Mouse (Mus musculus): ENCODE results near the gene Tmem45b. TPM values are rescaled to one million over a fixed set of nuclear protein-coding genes. Genes with fewer than 3 reads are reported as not detected.
"Not testable (repeated sequence)": the region's sequence is repeated elsewhere in the genome, so short reads cannot be mapped to it uniquely, and the experiment has no call there.

The Tmem45b gene
- not detected in 2 replicates for polyA plus RNA-seq (2016; fragmentation: Nextera tagmentation; extraction: Ambion mirVana)

DNA sequence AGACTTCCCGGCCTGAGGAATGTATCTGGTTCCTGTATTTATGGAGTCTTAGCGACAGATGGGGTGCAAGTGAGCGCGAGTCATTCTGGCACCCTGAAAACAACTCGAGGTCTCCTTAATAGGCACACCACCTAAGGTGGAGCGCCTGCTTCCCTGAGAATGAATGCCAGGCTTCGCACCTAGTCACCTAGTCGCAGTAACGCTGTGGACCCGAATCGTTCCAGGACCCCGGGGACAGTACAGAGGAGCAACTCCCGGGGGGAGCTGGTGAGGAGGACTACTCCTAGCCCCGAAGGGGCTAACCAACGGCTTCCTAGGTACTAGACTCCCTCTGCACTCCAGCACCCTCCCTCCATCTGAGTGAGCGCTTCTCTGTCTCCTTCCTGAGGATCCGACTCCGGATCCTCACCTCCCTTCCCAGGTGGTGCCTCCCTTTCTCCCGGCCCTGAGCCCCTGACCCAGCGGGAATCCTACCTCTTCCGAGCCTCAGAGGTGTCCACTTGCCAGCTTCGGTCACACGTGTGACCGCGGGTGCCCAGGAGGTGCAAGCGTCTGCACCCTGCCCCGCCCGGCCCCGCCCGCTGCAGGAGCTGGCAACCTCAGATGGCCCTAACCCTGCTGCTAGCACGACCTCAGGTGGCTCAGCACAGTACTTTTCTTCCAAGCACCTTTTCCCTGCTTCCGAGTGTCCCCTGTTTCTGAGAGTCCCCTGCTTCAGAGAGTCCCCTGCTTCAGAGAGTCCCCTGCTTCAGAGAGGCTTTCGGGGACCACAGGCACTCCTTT lies at the start of gene Tmem45b:
Gene Tmem45b, minus strand, starts transcription at position 771 of the 783 bp plus-strand sequence.
- no peaks in the 10 kb centered on the region for H3K36me3 ChIP-seq
- no peaks in the 10 kb centered on the region; the same call in 1 of the 2 replicates for H3K9me3 ChIP-seq (replicated peaks)
- H3K27ac ChIP-seq (replicated peaks): no peak within 1 kb of the TSS
- peaks cover 13% of the 10 kb centered on the region for H3K4me1 ChIP-seq
- peaks cover 37% of the 10 kb centered on the region for H3K27me3 ChIP-seq (ENCODE audit: low read depth, poor library complexity, severe bottlenecking)
- 10% methylated on average over 33 of the region's 33 CpGs for WGBS
- no peak for DNase-seq (ENCODE audit: low spot score)
- peak within 1 kb of the TSS; percentile 38 for H3K4me3 ChIP-seq

DNA sequence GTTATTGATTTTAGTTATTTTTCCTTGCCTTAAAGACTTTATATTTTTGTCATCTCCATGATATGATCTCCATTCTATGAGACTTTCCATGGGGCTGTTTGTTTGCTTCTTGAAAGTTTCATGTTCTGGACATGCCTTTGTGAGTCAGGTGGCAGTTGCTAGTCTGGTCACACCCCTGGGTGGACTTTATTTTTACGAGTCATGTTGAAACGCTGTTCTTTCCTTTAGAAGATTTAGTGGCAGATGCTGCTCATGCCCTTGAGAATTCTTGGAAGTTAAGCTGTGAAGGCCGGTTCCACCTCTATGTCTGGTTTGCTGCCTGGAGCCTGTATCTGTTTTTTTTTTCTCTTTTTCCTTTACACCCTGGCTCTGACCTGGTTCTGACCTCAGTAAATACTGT lies 43.9 kb upstream of the Tmem45b start:
- DNase-seq (ENCODE audit: low spot score): no peak
- H3K9me3 ChIP-seq (replicated peaks): no peaks in the 10 kb centered on the region
- no peaks in the 10 kb centered on the region for H3K36me3 ChIP-seq
- no peak overlapping the region for H3K4me3 ChIP-seq
- no peak overlapping the region for H3K27ac ChIP-seq (replicated peaks)
- H3K27me3 ChIP-seq (ENCODE audit: low read depth, poor library complexity, severe bottlenecking): no peaks in the 10 kb centered on the region
- WGBS: 84% methylated on average over 3 of the region's 3 CpGs
- no peaks in the 10 kb centered on the region for H3K4me1 ChIP-seq

- H3K4me1 ChIP-seq; DNase-seq (ENCODE audit: low spot score); H3K36me3 ChIP-seq; H3K4me3 ChIP-seq; H3K27me3 ChIP-seq (ENCODE audit: low read depth, poor library complexity, severe bottlenecking); H3K27ac ChIP-seq (replicated peaks); H3K9me3 ChIP-seq (replicated peaks): not testable (repeated sequence)
- WGBS: 82% methylated on average over 1 of the region's 1 CpGs
These were observed 37.0 kb upstream of the Tmem45b start for GRCm38 (mm10) chr9:31501221-31501620.

DNA sequence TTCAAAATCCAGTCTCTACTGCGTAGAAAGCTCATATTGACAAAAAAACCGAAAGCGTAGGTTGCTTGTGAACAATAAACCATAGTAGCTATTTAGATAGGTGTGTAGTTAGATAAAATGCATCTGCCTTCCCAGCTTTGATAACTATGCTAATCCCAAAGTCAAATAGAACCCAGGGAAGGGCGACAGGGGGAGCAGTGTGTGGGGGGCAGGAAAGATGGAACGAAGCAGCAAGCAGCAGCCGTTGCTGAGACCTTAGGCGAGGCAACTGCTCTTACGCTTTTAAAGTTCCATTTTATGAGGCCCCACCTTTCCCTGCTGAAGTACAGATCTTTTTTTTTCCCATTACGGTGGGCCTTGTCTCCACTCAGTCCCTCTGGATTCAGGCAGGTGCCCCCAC lies 1.1 kb downstream of the Tmem45b start:
- no peak overlapping the region for H3K27ac ChIP-seq (replicated peaks)
- no peaks in the 10 kb centered on the region for H3K9me3 ChIP-seq (replicated peaks)
- H3K4me1 ChIP-seq: peaks cover 13% of the 10 kb centered on the region
- WGBS: 47% methylated on average over 9 of the region's 9 CpGs
- DNase-seq (ENCODE audit: low spot score): no peak
- no peak overlapping the region; the same call in 1 of the 2 replicates for H3K4me3 ChIP-seq
- peaks cover 37% of the 10 kb centered on the region for H3K27me3 ChIP-seq (ENCODE audit: low read depth, poor library complexity, severe bottlenecking)
- H3K36me3 ChIP-seq: no peaks in the 10 kb centered on the region

GRCm38 (mm10) chr9:31454356-31454755 lies 9.9 kb downstream of the Tmem45b start:
- no peaks in the 10 kb centered on the region for H3K36me3 ChIP-seq
- 50% methylated on average over 1 of the region's 1 CpGs for WGBS
- H3K4me1 ChIP-seq: no peaks in the 10 kb centered on the region
- no peaks in the 10 kb centered on the region for H3K9me3 ChIP-seq (replicated peaks)
- H3K27ac ChIP-seq (replicated peaks): no peak overlapping the region
- no peak overlapping the region for H3K4me3 ChIP-seq
- no peaks in the 10 kb centered on the region for H3K27me3 ChIP-seq (ENCODE audit: low read depth, poor library complexity, severe bottlenecking)
- DNase-seq (ENCODE audit: low spot score): no peak

GRCm38 (mm10) chr9:31452166-31452565 lies 12.1 kb downstream of the Tmem45b start:
- WGBS: 86% methylated on average over 10 of the region's 10 CpGs
- H3K4me1 ChIP-seq: no peaks in the 10 kb centered on the region
- no peak overlapping the region for H3K27ac ChIP-seq (replicated peaks)
- H3K27me3 ChIP-seq (ENCODE audit: low read depth, poor library complexity, severe bottlenecking): no peaks in the 10 kb centered on the region
- no peak for DNase-seq (ENCODE audit: low spot score)
- H3K4me3 ChIP-seq: no peak overlapping the region
- no peaks in the 10 kb centered on the region for H3K36me3 ChIP-seq
- H3K9me3 ChIP-seq (replicated peaks): no peaks in the 10 kb centered on the region

DNA sequence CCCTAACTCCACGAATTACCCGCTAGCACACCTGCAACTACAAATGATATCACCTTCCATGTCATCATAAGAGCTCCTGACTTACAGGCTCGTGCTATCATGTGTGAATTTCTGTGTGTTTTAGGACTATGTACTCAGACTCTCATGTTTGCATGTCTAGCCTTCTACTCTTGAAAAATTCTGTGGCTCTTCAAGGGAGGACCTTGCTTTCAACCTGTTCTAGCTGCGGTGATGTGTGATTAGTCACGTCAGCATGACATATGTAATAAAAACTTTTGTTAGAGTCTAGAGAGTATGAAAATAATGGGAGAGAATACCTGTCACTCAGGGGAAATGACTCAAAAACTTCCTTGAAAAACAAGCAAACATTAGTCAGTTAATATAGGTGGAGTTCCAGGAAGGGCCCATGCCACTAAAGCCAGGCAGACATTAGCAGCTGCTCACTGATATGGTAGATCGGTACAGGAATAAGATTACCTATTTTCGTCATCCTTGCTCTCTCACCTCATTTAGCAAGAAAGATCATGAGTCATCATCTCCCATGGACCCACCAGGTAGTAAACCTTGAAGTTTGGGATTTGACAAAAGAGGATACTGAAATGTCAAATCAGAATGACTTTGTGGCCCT lies 15.0 kb downstream of the Tmem45b start:
- DNase-seq (ENCODE audit: low spot score): no peak
- WGBS: 87% methylated on average over 7 of the region's 7 CpGs
- no peak overlapping the region for H3K4me3 ChIP-seq

DNA sequence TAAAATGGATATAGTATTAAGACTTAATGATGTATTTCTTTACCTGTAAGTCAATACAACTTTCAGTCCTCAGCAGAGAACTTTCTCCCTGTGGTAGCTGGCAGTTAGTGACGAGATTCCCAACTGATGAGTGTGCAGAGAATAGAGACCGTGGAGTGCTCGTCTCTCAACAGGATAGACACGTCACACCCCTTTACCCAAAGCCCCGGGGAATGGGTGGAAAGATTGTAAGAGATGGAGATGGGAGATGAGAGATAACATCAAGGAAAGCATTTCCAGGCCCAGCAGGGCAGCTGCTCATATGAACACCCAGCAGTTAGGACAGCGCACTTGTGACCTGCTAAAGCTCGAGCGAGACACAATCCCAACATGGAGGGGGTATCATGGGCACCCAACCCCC lies 20.0 kb downstream of the Tmem45b start:
- H3K36me3 ChIP-seq: no peaks in the 10 kb centered on the region
- H3K4me3 ChIP-seq: no peak overlapping the region
- no peak for DNase-seq (ENCODE audit: low spot score)
- H3K4me1 ChIP-seq: no peaks in the 10 kb centered on the region
- H3K9me3 ChIP-seq (replicated peaks): no peaks in the 10 kb centered on the region
- no peak overlapping the region for H3K27ac ChIP-seq (replicated peaks)
- 86% methylated on average over 8 of the region's 8 CpGs for WGBS
- no peaks in the 10 kb centered on the region for H3K27me3 ChIP-seq (ENCODE audit: low read depth, poor library complexity, severe bottlenecking)

More for the DNA sequence above, 15.0 kb downstream of the Tmem45b start:
- Histone ChIP-seq H3K27ac (replicated peaks) (no peak overlapping the region), H3K36me3 (no peaks in the 10 kb centered on the region), H3K4me1 (no peaks in the 10 kb centered on the region), H3K9me3 (replicated peaks) (no peaks in the 10 kb centered on the region), H3K27me3 (ENCODE audit: low read depth, poor library complexity, severe bottlenecking) (no peaks in the 10 kb centered on the region)

GRCm38 (mm10) chr9:31441487-31441886 lies 22.8 kb downstream of the Tmem45b start:
- WGBS: 79% methylated on average over 3 of the region's 3 CpGs

GRCm38 (mm10) chr9:31440366-31440765 lies 23.9 kb downstream of the Tmem45b start:
- Histone ChIP-seq H3K27me3 (ENCODE audit: low read depth, poor library complexity, severe bottlenecking) (no peaks in the 10 kb centered on the region), H3K9me3 (replicated peaks) (no peaks in the 10 kb centered on the region), H3K27ac (replicated peaks) (no peak overlapping the region), H3K4me3 (no peak overlapping the region), H3K4me1 (no peaks in the 10 kb centered on the region), H3K36me3 (no peaks in the 10 kb centered on the region)
- 81% methylated on average over 5 of the region's 5 CpGs for WGBS
- DNase-seq (ENCODE audit: low spot score): no peak

More at GRCm38 (mm10) chr9:31441487-31441886, 22.8 kb downstream of the Tmem45b start:
- H3K4me1 ChIP-seq: no peaks in the 10 kb centered on the region
- no peaks in the 10 kb centered on the region for H3K9me3 ChIP-seq (replicated peaks)
- H3K4me3 ChIP-seq: no peak overlapping the region
- no peak for DNase-seq (ENCODE audit: low spot score)
- H3K27me3 ChIP-seq (ENCODE audit: low read depth, poor library complexity, severe bottlenecking): no peaks in the 10 kb centered on the region
- no peaks in the 10 kb centered on the region for H3K36me3 ChIP-seq
- no peak overlapping the region for H3K27ac ChIP-seq (replicated peaks)

- H3K27me3 ChIP-seq (ENCODE audit: low read depth, poor library complexity, severe bottlenecking): no peaks in the 10 kb centered on the region
- H3K36me3 ChIP-seq: no peaks in the 10 kb centered on the region
- DNase-seq (ENCODE audit: low spot score): no peak
- WGBS: 76% methylated on average over 6 of the region's 6 CpGs
- no peaks in the 10 kb centered on the region for H3K4me1 ChIP-seq
- H3K27ac ChIP-seq (replicated peaks): no peak overlapping the region
- no peak overlapping the region for H3K4me3 ChIP-seq
- H3K9me3 ChIP-seq (replicated peaks): no peaks in the 10 kb centered on the region
These were observed 24.9 kb downstream of the Tmem45b start for GRCm38 (mm10) chr9:31439341-31439740.

DNA sequence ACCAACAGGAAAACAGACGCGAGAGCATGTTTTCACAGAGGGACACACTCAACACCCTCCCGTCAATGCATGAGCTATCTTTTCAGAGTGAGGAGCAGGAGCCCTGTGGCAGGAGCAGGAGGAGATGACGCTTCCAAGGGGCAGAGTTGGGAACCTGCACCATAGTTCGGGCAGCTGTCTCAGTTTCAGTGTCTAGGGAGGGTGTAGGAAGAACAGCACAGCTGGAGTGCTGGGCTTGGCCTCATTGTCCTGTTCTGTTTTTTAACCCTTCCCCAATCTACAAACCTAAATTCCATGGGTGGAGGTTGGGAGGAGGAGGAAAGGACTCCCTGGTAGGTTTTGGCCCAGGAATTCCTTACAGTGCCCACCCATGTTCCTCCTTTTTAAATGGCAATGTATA lies 25.4 kb downstream of the Tmem45b start:
- Histone ChIP-seq H3K27me3 (ENCODE audit: low read depth, poor library complexity, severe bottlenecking) (no peaks in the 10 kb centered on the region), H3K9me3 (replicated peaks) (no peaks in the 10 kb centered on the region), H3K4me3 (no peak overlapping the region), H3K4me1 (no peaks in the 10 kb centered on the region), H3K27ac (replicated peaks) (no peak overlapping the region), H3K36me3 (no peaks in the 10 kb centered on the region)
- DNase-seq (ENCODE audit: low spot score): no peak
- 67% methylated on average over 5 of the region's 5 CpGs for WGBS

GRCm38 (mm10) chr9:31437861-31438260 lies 26.4 kb downstream of the Tmem45b start:
- WGBS: 86% methylated on average over 7 of the region's 7 CpGs

More at GRCm38 (mm10) chr9:31437861-31438260, 26.4 kb downstream of the Tmem45b start:
- H3K9me3 ChIP-seq (replicated peaks): no peaks in the 10 kb centered on the region
- H3K36me3 ChIP-seq: no peaks in the 10 kb centered on the region
- no peak for DNase-seq (ENCODE audit: low spot score)
- no peaks in the 10 kb centered on the region for H3K4me1 ChIP-seq
- H3K4me3 ChIP-seq: no peak overlapping the region
- no peaks in the 10 kb centered on the region for H3K27me3 ChIP-seq (ENCODE audit: low read depth, poor library complexity, severe bottlenecking)
- no peak overlapping the region for H3K27ac ChIP-seq (replicated peaks)
